Mouse (Mus musculus) forebrain, embryonic 10.5 days (tissue): ENCODE measurements around the gene Pkp3. TPM values are rescaled to one million over a fixed set of nuclear protein-coding genes. Genes with fewer than 3 reads are reported as not detected.
A peak's percentile ranks its signal among the peaks of the same experiment; 100 is the strongest.

Experiments
- DNase-seq: peaks from one replicate; pipeline ENCODE4 v3.0.0-alpha.2; 2017; ENCODE audit warnings: low spot score; ENCODE audit errors: extremely low spot score
- H3K27ac ChIP-seq: fragments of 300-500 bp; sonication (generic); 2 replicates; pipeline ENCODE4 v1.5.1; 2016; ENCODE audit warnings: mild to moderate bottlenecking
- H3K27me3 ChIP-seq: fragments of 300-500 bp; sonication (generic); 2 replicates; pipeline ENCODE4 v1.6.1; 2016; ENCODE audit warnings: mild to moderate bottlenecking; ENCODE audit not compliant: poor library complexity, severe bottlenecking
- H3K36me3 ChIP-seq: fragments of 300-500 bp; sonication (generic); replicated peaks from 2 replicates; pipeline ENCODE4 v1.6.1; 2016; ENCODE audit warnings: mild to moderate bottlenecking, moderate library complexity
- H3K4me1 ChIP-seq: fragments of 300-500 bp; sonication (generic); 2 replicates; pipeline ENCODE4 v1.6.1; 2016
- H3K4me3 ChIP-seq: fragments of 300-500 bp; sonication (generic); 2 replicates; pipeline ENCODE4 v1.5.1; 2016; ENCODE audit warnings: mild to moderate bottlenecking, moderate library complexity
- H3K9me3 ChIP-seq: fragments of 300-500 bp; sonication (generic); 2 replicates; pipeline ENCODE4 v1.6.1; 2016; ENCODE audit warnings: mild to moderate bottlenecking, moderate library complexity
- WGBS: fragments of 180-500 bp; shearing (Covaris S2); methylation state at CpG from one replicate; pipeline ENCODE4 v1.1.7; 2016; 5-methylcytosine and 5-hydroxymethylcytosine counted together
- polyA plus RNA-seq: library from polyadenylated mRNA; unstranded; fragments of >200 nt; fragmentation: Nextera tagmentation; extraction: Ambion mirVana; gene quantifications from 2 replicates; pipeline ENCODE4 v1.2.1, GENCODE M21; 2016

Gene Pkp3
- polyA plus RNA-seq, 1 experiment from 2014 or later, result 2.4 TPM

DNA sequence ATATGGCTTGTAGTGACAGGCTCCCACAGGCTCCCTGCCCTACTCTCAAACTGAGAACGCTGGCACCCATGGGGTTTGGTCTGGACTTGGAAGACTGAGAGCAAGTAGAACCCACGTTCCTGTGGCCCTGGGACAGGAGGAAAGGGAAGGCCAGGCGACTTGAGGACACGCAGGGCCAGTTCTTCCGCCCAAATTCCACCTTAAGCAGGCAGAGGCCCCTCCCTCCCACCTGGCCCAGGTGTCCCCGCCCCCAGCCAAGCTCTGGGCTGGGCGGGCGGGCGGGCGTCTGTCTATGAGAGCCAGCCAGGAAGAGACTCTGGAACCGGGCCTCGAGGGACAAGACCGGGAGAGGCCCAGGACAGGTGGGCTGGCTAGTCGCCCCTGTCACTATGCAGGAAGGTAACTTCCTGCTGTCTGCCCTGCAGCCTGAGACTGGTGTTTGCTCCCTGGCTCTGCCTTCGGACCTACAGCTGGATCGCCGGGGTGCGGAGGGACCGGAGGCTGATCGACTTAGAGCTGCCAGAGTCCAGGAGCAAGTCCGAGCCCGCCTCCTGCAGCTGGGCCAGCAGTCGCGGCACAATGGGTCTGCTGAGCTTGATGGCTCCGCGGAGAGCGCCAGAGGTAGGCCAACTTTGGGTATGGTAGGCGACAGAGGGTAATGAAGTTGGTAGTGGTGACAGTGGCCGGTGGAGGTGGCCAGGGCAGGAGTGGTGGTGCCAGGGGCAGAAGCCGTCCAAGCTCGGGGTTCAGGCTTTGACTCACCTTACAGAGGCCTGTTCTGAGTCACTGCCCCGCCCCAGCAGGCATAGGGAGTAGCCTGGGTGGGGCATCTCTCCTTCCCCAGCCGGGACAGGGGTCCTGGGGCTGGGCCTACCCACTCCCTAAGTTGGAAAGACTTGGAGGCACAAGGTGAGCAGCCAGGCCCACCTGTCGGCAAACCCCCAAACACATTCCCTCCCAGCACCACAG, 1.7 kb downstream of the Pkp3 start:
- no peaks in the 10 kb centered on the region for H3K36me3 ChIP-seq
- 0 out of 2 replicates have a peak overlapping the region, but pooled peaks have one; percentile 20 for H3K27ac ChIP-seq
- H3K4me1 ChIP-seq, result peaks cover 20% of the 10 kb centered on the region; the same call in 1 of the 2 replicates
- H3K9me3 ChIP-seq, result no peaks in the 10 kb centered on the region; the same call in 1 of the 2 replicates
- no peak overlapping the region; the same call in 1 of the 2 replicates for H3K4me3 ChIP-seq
- 20% methylated on average over 34 of the region's 34 CpGs for WGBS
- no peak for DNase-seq
- peaks cover 42% of the 10 kb centered on the region for H3K27me3 ChIP-seq

DNA sequence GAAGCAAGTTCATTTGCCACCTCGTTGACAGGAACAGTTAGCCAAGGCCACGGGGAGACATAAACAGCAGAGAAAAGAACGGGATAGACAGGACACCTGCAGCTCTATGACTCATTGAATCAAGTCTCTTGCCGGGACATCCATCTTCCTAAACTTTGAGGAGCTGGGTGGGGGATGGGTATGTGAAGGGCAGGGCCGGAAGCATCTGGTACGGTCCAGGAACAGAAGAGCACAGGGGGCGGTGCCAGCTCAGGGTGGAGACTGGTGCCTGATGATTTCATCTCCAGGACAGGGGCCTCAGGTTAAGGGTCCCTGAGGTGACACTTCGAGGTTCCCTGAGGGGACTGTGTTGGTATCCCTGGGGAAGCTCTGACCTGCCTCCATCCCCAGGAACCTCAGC, 9.9 kb downstream of the Pkp3 start:
- H3K4me3 ChIP-seq, result no peak overlapping the region
- H3K4me1 ChIP-seq, result peaks cover 34% of the 10 kb centered on the region
- H3K36me3 ChIP-seq, result no peaks in the 10 kb centered on the region
- no peak overlapping the region for H3K27ac ChIP-seq
- H3K27me3 ChIP-seq, result peaks cover 64% of the 10 kb centered on the region
- H3K9me3 ChIP-seq, result no peaks in the 10 kb centered on the region; the same call in 1 of the 2 replicates
- 57% methylated on average over 8 of the region's 8 CpGs for WGBS
- no peak for DNase-seq

DNA sequence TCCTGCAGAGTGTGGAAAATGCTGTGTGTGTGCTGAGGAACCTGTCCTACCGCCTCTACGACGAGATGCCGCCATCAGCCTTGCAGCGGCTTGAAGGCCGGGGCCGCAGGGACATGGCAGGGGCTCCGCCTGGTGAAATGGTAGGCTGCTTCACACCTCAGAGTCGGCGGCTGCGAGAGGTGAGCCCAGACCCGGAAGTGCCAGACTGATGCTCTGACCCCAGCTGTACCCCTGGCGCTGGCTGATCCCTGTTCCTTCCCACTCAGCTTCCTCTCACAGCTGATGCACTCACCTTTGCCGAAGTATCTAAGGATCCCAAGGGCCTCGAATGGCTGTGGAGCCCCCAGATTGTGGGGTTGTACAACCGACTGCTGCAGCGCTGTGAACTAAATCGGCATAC, 10.5 kb downstream of the Pkp3 start:
- Histone ChIP-seq H3K36me3 (no peaks in the 10 kb centered on the region), H3K4me3 (peak overlapping the region; percentile 35), H3K27me3 (peaks cover 69% of the 10 kb centered on the region), H3K9me3 (no peaks in the 10 kb centered on the region), H3K4me1 (peaks cover 36% of the 10 kb centered on the region), H3K27ac (no peak overlapping the region)
- WGBS, result 24% methylated on average over 18 of the region's 18 CpGs
- DNase-seq, result no peak

DNA sequence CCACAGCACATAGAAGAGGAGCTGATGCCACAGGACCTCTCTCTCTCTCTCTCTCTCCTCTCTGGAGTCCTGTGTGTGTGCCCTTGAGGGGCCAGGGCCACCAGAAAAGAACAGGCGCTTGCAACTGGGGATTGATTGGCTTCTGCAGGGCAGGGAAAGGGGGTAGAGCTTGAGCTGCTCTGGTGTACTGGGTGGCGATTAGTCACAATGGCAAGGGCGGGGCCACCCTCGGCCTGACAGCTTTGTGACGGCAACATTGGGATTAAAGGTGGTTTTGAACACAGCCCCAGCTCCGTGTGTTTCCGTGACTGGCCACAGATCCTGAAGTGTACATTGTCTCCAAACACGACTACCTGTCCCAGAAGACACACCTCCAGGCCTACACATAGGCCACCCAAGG, 12.2 kb downstream of the Pkp3 start:
- Histone ChIP-seq H3K4me1 (peaks cover 45% of the 10 kb centered on the region), H3K27me3 (peaks cover 84% of the 10 kb centered on the region), H3K27ac (no peak overlapping the region), H3K36me3 (no peaks in the 10 kb centered on the region), H3K4me3 (no peak overlapping the region), H3K9me3 (no peaks in the 10 kb centered on the region)
- 66% methylated on average over 8 of the region's 8 CpGs for WGBS
- DNase-seq, result no peak

DNA sequence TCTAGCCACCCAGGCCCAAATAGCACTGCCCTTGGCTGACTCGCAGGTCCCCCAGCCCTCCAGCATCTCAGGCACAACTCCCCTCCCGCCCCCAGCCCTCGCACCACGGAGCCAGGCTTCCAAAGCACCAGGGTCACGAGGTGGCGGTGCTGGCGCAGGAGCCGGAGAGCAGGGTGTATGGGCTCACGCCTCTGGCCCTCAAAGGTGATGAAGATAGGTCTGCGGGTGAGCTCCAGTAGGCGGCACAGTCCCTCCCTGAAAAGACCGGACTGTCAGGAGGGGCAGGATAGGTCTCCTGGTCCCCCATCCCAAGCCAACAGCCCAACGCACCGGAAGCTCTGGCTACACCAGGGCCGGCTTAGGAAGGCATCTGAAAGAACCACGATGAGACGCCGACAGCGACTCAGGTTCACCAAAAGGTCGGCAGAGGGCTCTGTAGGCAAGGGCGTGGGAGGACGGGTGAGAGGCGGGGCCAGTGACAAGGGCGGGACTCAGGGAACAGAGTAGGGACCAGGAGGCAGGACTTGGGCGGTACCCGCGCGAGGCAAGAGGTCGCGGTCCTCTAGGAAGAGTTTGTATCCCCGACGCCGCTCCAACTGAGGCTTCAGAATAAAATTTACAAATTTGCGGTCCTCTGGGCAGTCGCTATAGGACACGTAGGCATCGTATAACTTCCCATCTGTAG, 14.2 kb downstream of the Pkp3 start:
- Histone ChIP-seq H3K9me3 (no peaks in the 10 kb centered on the region), H3K27ac (peak overlapping the region; percentile 78), H3K4me1 (peaks cover 53% of the 10 kb centered on the region), H3K27me3 (peaks cover 85% of the 10 kb centered on the region), H3K4me3 (peak overlapping the region; percentile 45), H3K36me3 (no peaks in the 10 kb centered on the region)
- WGBS, result 8% methylated on average over 37 of the region's 37 CpGs
- peak; percentile 86 for DNase-seq

DNA sequence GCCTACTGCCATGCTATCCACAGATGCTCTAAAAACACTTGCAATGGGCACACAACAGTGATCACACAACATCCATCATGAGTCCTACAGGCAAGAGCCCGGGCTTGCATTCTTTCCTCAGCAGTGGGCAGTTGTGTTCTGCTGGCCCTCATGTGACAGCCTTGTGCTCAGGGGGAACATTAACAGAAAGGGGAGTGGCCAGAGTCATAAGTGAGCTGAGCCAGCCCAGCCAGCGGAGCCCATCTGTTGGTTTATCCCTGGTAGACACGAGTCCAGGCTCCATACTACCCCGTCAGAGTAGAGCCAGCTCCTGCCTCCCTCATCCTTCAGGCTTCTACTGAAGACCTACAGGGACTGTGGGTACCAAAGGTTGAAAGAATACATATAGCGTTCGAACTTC, 15.9 kb downstream of the Pkp3 start:
- Histone ChIP-seq H3K9me3 (no peaks in the 10 kb centered on the region), H3K4me3 (no peak overlapping the region), H3K27me3 (peaks cover 85% of the 10 kb centered on the region), H3K27ac (no peak overlapping the region), H3K4me1 (peaks cover 38% of the 10 kb centered on the region), H3K36me3 (no peaks in the 10 kb centered on the region)
- no peak for DNase-seq
- WGBS, result 91% methylated on average over 6 of the region's 6 CpGs

DNA sequence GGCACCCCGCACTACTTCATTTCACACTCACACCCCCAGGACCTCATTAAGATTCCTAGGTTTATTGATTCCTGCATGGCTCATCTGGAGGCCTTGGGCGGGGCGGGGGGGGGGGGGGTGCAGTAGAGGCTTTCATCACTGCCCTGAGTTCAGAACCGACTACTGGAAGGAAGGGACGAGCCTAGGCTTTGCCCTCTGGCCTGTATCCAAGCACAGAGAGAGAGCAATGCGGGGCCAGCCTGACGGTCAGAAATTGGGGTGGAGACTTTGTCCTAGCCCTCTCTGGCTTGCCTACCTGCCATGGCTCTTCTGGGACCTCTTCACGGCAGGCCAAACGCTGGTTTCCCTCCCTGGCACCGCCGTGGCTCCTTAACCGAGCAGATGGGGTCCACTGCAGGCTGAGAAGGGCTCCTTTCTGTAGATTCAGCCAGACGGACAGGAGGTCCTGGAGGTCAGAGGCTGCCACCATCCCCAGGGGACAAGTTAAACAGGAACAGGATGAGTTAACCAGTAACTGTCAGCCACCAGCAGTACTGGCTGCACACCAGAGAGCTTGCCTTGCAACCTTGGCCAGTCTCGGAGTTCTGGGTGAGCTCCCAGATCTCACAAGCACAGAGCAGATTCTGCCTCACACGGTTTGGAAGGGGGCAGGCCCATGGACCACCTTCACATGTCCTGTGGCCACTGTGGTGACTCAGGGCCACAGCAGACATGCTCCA, 16.6 kb downstream of the Pkp3 start:
- Histone ChIP-seq H3K27ac (no peak overlapping the region), H3K36me3 (no peaks in the 10 kb centered on the region), H3K4me3 (no peak overlapping the region), H3K9me3 (no peaks in the 10 kb centered on the region), H3K4me1 (peaks cover 41% of the 10 kb centered on the region), H3K27me3 (peaks cover 85% of the 10 kb centered on the region)
- no peak for DNase-seq
- WGBS, result 70% methylated on average over 15 of the region's 15 CpGs

DNA sequence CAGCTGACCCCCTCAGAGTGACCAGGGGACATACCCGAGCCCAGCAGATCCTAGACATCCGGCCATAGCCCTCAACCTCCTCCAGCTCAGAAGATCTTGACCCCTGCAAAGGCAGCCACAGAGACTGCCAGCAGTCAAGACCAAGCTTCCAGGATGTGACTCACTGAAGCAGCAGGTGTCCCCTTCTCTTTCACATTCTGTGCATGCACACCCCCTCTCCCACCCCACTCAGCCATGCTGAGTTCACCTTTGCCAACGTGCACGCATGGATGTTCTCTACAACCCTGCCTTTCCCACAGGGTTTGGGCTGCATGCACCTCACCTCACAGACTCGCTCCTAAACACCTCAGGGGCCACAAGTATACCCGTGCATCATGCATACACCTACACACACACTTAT, 18.0 kb downstream of the Pkp3 start:
- DNase-seq, result no peak
- peaks cover 85% of the 10 kb centered on the region for H3K27me3 ChIP-seq
- H3K9me3 ChIP-seq, result no peaks in the 10 kb centered on the region

DNA sequence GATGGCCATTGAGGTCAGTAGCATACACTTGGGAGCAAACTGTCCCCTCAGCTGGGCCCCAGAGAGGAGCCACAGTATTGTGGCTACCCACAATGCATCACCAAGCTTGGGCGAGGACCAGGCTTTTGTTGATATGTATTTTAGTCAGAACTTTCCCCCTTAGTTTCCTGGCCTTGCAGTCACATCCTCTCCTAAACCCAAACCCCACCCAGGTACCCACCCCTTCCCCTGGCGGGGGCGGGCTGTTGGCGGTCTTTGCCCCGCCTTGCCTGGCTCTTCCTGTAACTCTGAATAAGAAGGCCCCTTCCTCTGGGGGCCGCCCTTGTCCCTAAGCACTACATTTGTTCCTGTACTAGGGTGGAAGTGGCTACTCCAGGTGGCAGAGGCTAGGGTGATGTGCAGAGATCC, 18.6 kb downstream of the Pkp3 start:
- Histone ChIP-seq H3K27me3 (peaks cover 85% of the 10 kb centered on the region), H3K27ac (no peak overlapping the region), H3K36me3 (no peaks in the 10 kb centered on the region), H3K9me3 (no peaks in the 10 kb centered on the region), H3K4me1 (peaks cover 44% of the 10 kb centered on the region), H3K4me3 (no peak overlapping the region; the same call in 1 of the 2 replicates)
- no peak for DNase-seq
- WGBS, result 43% methylated on average over 6 of the region's 6 CpGs

More for the DNA sequence above, 18.0 kb downstream of the Pkp3 start:
- H3K4me3 ChIP-seq, result no peak overlapping the region
- 88% methylated on average over 6 of the region's 6 CpGs for WGBS
- no peak overlapping the region for H3K27ac ChIP-seq
- H3K4me1 ChIP-seq, result peaks cover 46% of the 10 kb centered on the region
- no peaks in the 10 kb centered on the region for H3K36me3 ChIP-seq

DNA sequence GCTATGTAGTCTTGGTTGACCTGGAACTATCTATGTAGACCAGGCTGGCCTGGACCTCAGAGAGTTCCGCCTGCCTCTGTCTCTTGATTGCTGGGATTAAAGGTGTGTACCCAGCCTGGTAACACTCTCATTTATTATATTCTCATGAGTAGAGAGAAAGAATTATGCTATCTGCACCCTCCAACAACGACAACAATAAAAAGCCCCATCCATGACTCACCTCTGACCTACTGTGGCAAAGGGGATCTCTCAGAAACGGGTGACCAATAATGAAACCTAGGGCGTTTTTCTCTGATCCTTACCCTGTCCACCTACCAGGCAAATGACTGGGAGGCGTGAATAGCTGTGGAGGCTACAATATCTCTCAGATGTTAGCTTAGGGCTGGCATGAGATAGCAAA, 19.2 kb downstream of the Pkp3 start:
- Histone ChIP-seq H3K4me1 (peaks cover 39% of the 10 kb centered on the region), H3K9me3 (no peaks in the 10 kb centered on the region), H3K27me3 (peaks cover 85% of the 10 kb centered on the region), H3K36me3 (no peaks in the 10 kb centered on the region), H3K4me3 (no peak overlapping the region), H3K27ac (no peak overlapping the region)
- DNase-seq, result no peak
- 84% methylated on average over 5 of the region's 5 CpGs for WGBS

DNA sequence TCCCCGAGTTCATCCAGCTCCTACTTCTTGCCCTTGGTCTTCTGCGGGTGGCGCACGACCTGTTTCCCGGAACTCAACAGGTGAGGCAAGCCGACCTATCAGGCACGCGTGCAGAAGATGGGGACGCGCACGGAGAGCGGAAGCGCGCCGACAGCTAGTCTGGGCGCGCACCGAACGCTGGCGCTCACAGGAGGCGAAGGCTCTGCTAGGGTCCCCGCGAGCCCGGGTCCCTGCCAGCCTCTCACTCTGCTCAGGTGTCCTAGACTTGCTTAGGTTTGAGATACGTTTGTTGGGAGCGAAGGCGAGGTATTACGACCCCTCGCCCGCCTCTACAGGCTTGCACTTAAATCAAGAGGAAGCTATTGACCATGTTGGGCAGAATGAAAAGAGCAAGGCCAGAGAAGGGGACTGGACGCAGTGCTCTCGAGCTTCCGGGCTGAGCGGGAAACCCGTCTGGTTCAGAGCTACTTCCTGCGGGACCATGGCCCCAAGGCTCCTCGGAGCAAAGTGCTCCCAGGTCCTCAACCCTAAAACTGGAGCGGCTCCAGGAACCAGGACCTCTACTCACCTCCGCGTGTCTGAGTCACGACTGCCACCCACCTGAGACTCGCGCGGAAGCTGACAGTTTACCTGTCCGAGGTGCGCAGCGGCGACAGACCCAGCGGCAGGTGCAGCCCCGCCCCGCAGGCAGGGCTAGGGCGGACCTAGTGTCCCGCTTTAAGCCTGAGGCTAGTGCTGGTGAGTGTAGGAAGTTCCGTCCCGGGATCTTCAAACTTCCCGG, 22.1 kb downstream of the Pkp3 start, which contains the start of gene Sigirr:
TSS of gene Sigirr (minus strand) at position 662 of the 781 bp plus-strand sequence.
- 1% methylated on average over 56 of the region's 56 CpGs for WGBS
- peaks cover 65% of the 10 kb centered on the region for H3K27me3 ChIP-seq
- no peaks in the 10 kb centered on the region for H3K36me3 ChIP-seq

DNA sequence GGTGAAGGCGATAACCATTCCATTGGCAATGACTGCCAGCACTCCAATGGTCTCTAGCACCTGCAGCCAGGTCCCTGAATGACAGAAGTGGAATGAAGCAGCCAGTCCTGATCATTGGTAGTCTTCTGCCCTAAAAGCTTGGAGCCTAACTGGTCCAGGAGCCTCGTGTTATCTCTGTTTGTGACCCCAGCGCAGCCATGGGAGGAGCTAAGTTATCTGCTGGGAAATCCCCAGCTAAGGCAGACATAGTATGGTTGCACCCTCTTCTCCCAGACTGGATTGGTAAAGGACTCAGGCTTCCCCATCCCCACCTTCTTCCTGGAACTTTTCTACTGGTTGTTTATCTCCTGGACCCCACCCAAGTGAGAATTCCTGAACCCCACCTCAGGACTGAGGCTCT, 25.1 kb downstream of the Pkp3 start:
- no peak for DNase-seq
- no peaks in the 10 kb centered on the region for H3K9me3 ChIP-seq
- H3K4me1 ChIP-seq, result peaks cover 13% of the 10 kb centered on the region
- peaks cover 46% of the 10 kb centered on the region for H3K27me3 ChIP-seq
- 76% methylated on average over 3 of the region's 3 CpGs for WGBS
- H3K27ac ChIP-seq, result no peak overlapping the region
- H3K36me3 ChIP-seq, result no peaks in the 10 kb centered on the region
- H3K4me3 ChIP-seq, result no peak overlapping the region

More for the DNA sequence above, 22.1 kb downstream of the Pkp3 start, which contains the start of gene Sigirr:
- H3K27ac ChIP-seq, result peak within 1 kb of the TSS; percentile 49; the same call in 1 of the 2 replicates
- H3K4me1 ChIP-seq, result peaks cover 21% of the 10 kb centered on the region
- H3K4me3 ChIP-seq, result peak within 1 kb of the TSS; percentile 55
- peak; percentile 35 for DNase-seq
- no peaks in the 10 kb centered on the region for H3K9me3 ChIP-seq
